Mouse (Mus musculus): ENCODE results near the gene Src.
"Not testable (repeated sequence)": the region's sequence is repeated elsewhere in the genome, so short reads cannot be mapped to it uniquely, and the experiment has no call there.

The Src gene

GRCm38 (mm10) chr2:157482729-157483128 is 64.5 kb downstream of the Src start:
- no peak for DNase-seq

GRCm38 (mm10) chr2:157486559-157486958 is 68.3 kb downstream of the Src start:
- not testable (repeated sequence) for DNase-seq

- DNase-seq, result no peak
Observed at GRCm38 (mm10) chr2:157486981-157487656, 68.9 kb downstream of the Src start.

DNA sequence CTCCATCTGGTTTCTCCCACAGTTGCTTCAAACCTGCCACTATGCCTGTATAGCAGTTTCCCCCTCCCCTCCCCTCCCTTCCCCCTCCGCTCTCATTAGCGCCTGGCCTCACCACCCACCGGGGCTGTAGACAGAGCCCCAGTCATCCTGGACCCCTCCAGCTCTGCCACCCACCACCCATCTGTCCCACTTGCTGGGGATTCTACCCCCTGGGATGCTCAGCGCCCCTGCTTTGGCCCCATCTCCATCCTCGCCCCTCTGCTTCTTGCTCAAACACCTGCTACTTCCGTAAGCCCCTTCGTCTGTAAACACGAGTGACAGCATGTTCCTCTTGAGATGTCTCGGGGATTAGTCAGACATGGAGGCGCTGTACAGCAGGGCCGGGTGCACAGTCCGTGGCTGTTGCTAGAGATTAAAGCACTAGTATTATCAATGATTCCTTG is 69.5 kb downstream of the Src start:
- DNase-seq, result no peak

DNA sequence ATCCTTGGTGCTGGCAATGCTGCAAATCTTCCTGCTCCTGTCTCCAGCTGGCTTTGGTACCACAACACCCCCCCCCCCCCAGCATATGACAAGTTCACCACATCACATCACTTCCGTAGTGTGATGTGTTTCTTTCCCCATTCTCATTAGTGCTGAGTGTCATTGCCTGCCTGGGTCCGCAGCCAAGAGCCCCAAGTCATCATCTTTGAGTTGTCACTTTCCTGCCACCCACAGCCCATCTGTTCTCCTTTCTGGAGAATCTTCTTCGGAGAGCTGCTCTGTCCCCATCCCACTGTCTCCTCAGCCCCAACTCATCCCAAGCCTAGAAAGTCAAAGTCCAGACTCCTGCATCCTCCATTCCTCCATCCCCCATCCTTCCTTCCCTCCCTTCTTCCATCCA is 75.0 kb downstream of the Src start:
- no peak for DNase-seq

DNA sequence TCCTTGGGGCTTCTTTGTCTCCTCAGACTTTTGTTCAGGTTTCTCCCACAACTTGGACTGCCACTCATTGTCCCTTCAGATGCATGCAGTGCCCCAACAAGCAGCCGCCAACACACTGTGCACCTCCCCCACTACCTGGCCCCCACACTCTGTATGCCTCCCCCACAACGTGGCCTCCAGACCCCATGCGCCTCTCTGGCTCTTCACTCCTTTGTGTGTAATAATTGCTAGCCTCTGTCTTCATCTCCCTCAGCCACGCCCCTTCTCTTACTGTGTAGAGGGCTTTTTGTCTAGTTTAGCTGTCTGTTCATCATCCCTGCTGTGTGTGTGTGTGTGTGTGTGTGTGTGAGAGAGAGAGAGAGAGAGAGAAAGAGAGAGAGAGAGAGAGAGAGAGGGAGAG is 80.3 kb downstream of the Src start:
- DNase-seq, result no peak

DNA sequence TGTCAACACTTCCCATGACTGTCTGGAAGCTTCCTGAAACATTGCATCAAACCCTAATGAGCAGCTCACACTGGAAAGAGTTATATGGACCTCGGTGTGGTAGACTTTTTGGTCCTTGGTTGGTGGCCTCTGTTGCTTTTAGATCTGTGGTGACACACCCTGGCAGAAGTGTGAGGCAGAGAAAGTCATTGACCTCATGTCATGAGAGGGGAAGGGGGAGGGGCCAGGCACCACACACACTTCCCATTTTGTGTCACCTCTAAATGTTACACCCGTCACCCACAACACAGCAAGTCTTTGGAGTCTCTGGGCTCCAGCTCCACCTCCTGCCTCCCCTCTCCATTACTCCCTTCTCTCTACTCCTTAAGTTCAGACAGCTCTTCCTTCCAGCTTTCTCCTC is 82.1 kb downstream of the Src start:
- no peak for DNase-seq

DNA sequence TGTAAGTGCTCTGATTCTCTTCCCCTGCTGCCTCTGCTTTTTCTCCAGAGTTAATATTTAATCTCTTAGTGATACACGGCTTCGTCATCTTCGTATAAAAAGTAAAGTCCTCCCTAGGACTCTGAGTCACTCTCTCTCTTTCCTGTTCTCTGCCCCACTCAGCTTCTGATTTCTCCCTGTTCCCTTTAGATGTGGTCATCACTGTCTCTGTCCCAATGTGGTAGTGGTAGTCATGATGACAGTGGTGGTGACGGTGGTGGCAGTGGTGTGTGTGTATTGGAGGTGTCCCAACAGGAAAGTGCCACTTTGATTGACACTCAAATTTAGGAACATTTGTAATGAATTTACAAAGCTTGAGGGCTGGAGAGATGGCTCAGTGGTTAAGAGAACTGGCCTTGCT is 83.1 kb downstream of the Src start:
- DNase-seq, result no peak

GRCm38 (mm10) chr2:157506779-157507178 is 88.5 kb downstream of the Src start:
- DNase-seq, result no peak

- no peak for DNase-seq
Observed at GRCm38 (mm10) chr2:157509182-157509581, 90.9 kb downstream of the Src start.

GRCm38 (mm10) chr2:157510031-157510430 is 91.8 kb downstream of the Src start:
- DNase-seq, result no peak

DNA sequence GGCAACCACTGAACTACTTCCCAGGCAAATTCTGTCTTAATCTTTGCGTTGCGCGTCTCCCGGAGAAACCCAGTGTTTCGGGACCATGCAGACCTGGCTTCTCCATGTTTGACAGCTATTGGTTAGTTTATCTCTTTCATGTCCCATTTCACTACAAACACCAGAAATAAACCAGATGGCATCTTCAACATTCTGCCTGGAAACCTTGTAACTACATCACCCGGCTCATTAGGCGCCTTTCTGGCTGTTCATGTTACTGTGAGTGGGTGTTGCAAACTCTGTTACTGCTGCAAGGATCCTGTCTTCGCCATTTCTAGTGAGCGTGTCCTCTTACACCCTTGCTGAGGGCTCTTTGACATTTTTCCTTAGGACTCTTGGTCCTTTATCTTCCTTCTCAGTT is 94.6 kb downstream of the Src start:
- DNase-seq, result no peak

- no peak for DNase-seq
Observed at GRCm38 (mm10) chr2:157513737-157514208, 95.5 kb downstream of the Src start.

GRCm38 (mm10) chr2:157514353-157514752 is 96.1 kb downstream of the Src start:
- no peak for DNase-seq

DNA sequence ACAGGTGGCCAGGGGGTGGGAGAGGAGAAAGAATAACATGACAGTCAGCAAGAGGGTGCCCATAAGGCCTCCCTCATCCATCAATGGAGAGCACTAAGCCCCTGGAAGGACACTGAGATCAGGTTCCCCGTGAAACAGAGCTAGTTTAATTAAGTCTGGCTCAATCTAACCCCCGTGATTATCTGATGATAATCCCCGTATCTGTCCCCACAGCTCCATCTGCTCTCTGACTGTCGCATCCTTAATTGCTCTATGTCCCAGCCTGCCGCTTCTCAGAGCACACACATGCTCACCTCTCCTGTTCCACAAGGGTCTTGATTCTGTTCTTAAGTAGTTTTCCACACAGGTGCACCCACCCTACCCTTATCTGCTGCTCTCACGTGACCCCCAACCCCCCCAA is 99.3 kb downstream of the Src start:
- no peak for DNase-seq

DNA sequence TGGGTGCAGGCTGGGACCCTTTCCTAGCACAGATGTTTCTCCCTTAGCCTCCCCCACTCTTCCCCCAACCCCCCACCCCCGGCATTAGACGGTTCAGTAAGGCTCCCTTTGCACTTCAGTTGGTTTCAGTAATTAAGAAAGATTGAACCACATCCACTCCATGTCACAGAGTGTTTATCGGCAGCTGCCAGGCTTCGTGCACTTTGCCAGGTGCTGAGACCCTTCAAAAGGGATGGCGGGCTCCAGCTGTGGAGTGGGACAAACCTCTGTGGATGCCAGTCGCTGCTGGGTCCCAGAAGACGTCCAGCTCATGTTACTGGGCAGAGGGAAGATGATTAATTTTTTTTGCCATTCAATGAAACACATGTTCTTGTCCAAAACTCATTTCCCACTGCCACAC is 100.2 kb downstream of the Src start:
- DNase-seq, result no peak

- no peak for DNase-seq
Observed at GRCm38 (mm10) chr2:157519452-157519851, 101.2 kb downstream of the Src start.

GRCm38 (mm10) chr2:157520496-157520895 is 102.3 kb downstream of the Src start:
- DNase-seq, result no peak

Measured in cerebellum, adult 11 months (tissue).